Mouse (Mus musculus) embryonic stem cell, embryonic (primary cell): ENCODE measurements at regions not wholly inside any gene's neighbourhood (a gene's known extent, or its start where the extent isn't known, plus 50 kb on each side); places are given as distances from the start of the nearest gene placed in this dataset.

Experiments
- CTCF ChIA-PET, 4 experiments: fragments of 300-600 bp in 2 of 4; fragments of 350-600 bp in 2 of 4; sonication (Branson Sonifier 250); formaldehyde crosslinking; loops; one replicate each; lab custom pipeline; 2022; ENCODE audit warnings: inconsistent platforms in 2 of 4; lab: Charles Lee
- POLR2A ChIA-PET, 4 experiments: fragments of 300-600 bp in 2 of 4; fragments of 350-600 bp in 2 of 4; sonication (Branson Sonifier 250); formaldehyde crosslinking; loops; one replicate each; lab custom pipeline; 2022; ENCODE audit warnings: antibody characterized with exemption in 4 of 4, inconsistent platforms in 1 of 4; lab: Charles Lee

- ChIA-PET POLR2A (interaction anchor here in 2 of 4 experiments (0.6 to 1.1 kb wide), 4 partner anchors 25 to 209 kb away, joined by 3 read pairs; no protein-coding TSS in a partner anchor), CTCF (no interaction called here)
These were observed 151.9 kb downstream of the Zfp706 start for GRCm38 (mm10) chr15:36855550-36856131.

DNA sequence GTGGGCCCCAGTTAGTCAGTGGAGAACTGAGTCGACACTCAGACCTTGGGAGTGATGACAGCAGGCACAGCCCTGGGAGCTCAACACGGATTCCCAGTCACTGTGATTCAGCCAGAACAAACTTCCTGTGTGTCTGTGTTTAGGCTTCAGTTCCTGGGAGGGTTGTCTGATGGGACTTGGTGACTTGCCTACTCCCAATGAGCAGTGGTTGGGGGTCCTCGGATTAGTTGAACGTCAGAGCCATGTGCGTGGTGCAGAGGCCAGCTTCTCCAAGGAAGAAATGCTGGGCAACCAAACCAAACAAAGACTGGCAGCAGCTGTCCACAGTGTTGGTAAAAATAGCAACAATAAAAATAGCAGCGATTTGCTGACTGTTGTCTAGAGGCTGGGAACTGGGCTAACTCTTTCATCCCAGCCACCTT, 152.7 kb downstream of the Zfp706 start:
- ChIA-PET POLR2A (interaction anchor here in 1 of 4 experiments (1.0 kb wide), 1 partner anchor 26 kb away, joined by 3 read pairs; no protein-coding TSS in a partner anchor), CTCF (no interaction called here)

DNA sequence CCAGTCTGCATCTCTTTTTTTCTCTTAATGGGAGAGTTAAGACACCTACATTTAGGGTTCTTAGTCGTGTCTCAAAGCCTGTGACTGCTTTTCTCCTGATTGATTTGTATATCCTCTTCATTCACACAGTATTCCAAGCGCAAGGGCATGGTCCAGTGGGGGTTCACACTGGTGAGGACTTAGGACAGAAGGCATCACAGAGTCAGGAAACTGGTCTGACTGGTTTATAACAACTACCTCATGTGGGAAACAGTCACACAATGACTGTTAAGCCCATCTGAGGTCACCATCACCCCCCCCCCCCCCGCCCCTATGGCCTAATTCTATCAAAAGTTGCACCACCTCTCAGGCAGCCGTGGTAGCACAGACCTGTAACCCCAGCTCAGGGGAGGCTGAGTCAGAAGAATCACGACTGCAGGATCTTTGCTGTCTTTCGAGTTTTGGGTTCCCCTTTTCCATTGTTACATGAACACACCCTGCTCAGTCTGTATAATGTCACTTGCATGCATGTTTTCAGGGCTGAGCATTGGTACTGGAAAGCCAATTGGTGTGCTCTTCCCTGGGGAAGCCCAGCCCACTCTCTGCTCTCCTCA, 155.2 kb downstream of the Zfp706 start:
- ChIA-PET POLR2A (interaction anchor here in 1 of 4 experiments (1.0 kb wide), 1 partner anchor 23 kb away, joined by 3 read pairs; no protein-coding TSS in a partner anchor), CTCF (no interaction called here)

- CTCF ChIA-PET = no interaction called here
- POLR2A ChIA-PET = interaction anchor here in 2 of 4 experiments (0.5 to 1.1 kb wide), 2 partner anchors 43 to 1846 kb away, joined by 3 read pairs; no protein-coding TSS in a partner anchor
These were observed 159.3 kb downstream of the Zfp706 start for GRCm38 (mm10) chr15:36848238-36848637.

- ChIA-PET POLR2A (interaction anchor here in 1 of 4 experiments (0.5 to 0.6 kb wide), 2 partner anchors 13 to 97 kb away, joined by 3 to 4 read pairs; no protein-coding TSS in a partner anchor), CTCF (no interaction called here)
These were observed 160.8 kb downstream of the Zfp706 start for GRCm38 (mm10) chr15:36846806-36847205.
